Mouse (Mus musculus) neural tube, embryonic 15.5 days (tissue): Measurements from ENCODE around the gene H2-Ab1. TPM values are rescaled to one million over a fixed set of nuclear protein-coding genes. Genes with fewer than 3 reads are reported as not detected.
"Not testable (repeated sequence)": the region's sequence is repeated elsewhere in the genome, so short reads cannot be mapped to it uniquely, and the experiment has no call there.

Experiments used
- ATAC-seq: fragments of 200-750 bp; cut with Nextera tagmentation; 2 replicates; pipeline ENCODE4 v1.8.0; 2017; ENCODE audit warnings: mild to moderate bottlenecking, moderate TSS enrichment, moderate library complexity; ENCODE audit not compliant: low FRiP score
- H3K27ac ChIP-seq: fragments of 300-500 bp; sonication (generic); replicated peaks from 2 replicates; pipeline ENCODE4 v1.5.1; 2015; ENCODE audit warnings: mild to moderate bottlenecking, inconsistent platforms
- H3K27me3 ChIP-seq: fragments of 300-500 bp; sonication (generic); replicated peaks from 2 replicates; pipeline ENCODE4 v1.6.1; 2015; ENCODE audit warnings: inconsistent platforms
- H3K36me3 ChIP-seq: fragments of 300-500 bp; sonication (generic); 2 replicates; pipeline ENCODE4 v1.6.1; 2015; ENCODE audit warnings: inconsistent platforms
- H3K4me1 ChIP-seq: fragments of 300-500 bp; sonication (generic); 2 replicates; pipeline ENCODE4 v1.6.1; 2015; ENCODE audit warnings: inconsistent platforms
- H3K4me2 ChIP-seq: fragments of 300-500 bp; sonication (generic); 2 replicates; pipeline ENCODE4 v1.6.1; 2015; ENCODE audit warnings: inconsistent platforms, mild to moderate bottlenecking, moderate library complexity
- H3K4me3 ChIP-seq: fragments of 300-500 bp; sonication (generic); replicated peaks from 2 replicates; pipeline ENCODE4 v1.5.1; 2015; ENCODE audit warnings: mild to moderate bottlenecking, inconsistent platforms
- H3K9ac ChIP-seq: fragments of 300-500 bp; sonication (generic); replicated peaks from 2 replicates; pipeline ENCODE4 v1.6.1; 2015; ENCODE audit warnings: mild to moderate bottlenecking, inconsistent platforms
- H3K9me3 ChIP-seq: fragments of 300-500 bp; sonication (generic); replicated peaks from 2 replicates; pipeline ENCODE4 v1.6.1; 2016; ENCODE audit warnings: inconsistent platforms
- WGBS: fragments of 180-500 bp; shearing (Covaris S2); methylation state at CpG from one replicate; pipeline ENCODE4 v1.1.7; 2015; ENCODE audit warnings: mixed read lengths; 5-methylcytosine and 5-hydroxymethylcytosine counted together
- polyA plus RNA-seq: library from polyadenylated mRNA; unstranded; fragments of >200 nt; fragmentation: Nextera tagmentation; extraction: Ambion mirVana; gene quantifications from 2 replicates; pipeline ENCODE4 v1.2.1, GENCODE M21; 2015

Gene H2-Ab1
- polyA plus RNA-seq, 1 experiment from 2014 or later = 1.4 TPM

GRCm38 (mm10) chr17:34219096-34219495, 38.4 kb upstream of the H2-Ab1 start:
- not testable (repeated sequence) for H3K9me3 ChIP-seq, H3K9ac ChIP-seq, H3K4me1 ChIP-seq, H3K36me3 ChIP-seq, H3K4me3 ChIP-seq, H3K27ac ChIP-seq, ATAC-seq, H3K4me2 ChIP-seq
- peaks cover 10% of the 10 kb centered on the region for H3K27me3 ChIP-seq
- 90% methylated on average over 7 of the region's 11 CpGs for WGBS

- not testable (repeated sequence) for H3K4me3 ChIP-seq, ATAC-seq, H3K27me3 ChIP-seq, H3K9ac ChIP-seq, H3K9me3 ChIP-seq, H3K36me3 ChIP-seq, H3K4me2 ChIP-seq, H3K27ac ChIP-seq, H3K4me1 ChIP-seq
- 96% methylated on average over 3 of the region's 7 CpGs for WGBS
These were observed 37.7 kb upstream of the H2-Ab1 start for GRCm38 (mm10) chr17:34219801-34220200.

- H3K4me3 ChIP-seq, H3K4me1 ChIP-seq, ATAC-seq, H3K36me3 ChIP-seq, H3K27me3 ChIP-seq, H3K9me3 ChIP-seq, H3K27ac ChIP-seq, H3K4me2 ChIP-seq, H3K9ac ChIP-seq: not testable (repeated sequence)
- 98% methylated on average over 6 of the region's 16 CpGs for WGBS
These were observed 37.1 kb upstream of the H2-Ab1 start for GRCm38 (mm10) chr17:34220401-34220800.

DNA sequence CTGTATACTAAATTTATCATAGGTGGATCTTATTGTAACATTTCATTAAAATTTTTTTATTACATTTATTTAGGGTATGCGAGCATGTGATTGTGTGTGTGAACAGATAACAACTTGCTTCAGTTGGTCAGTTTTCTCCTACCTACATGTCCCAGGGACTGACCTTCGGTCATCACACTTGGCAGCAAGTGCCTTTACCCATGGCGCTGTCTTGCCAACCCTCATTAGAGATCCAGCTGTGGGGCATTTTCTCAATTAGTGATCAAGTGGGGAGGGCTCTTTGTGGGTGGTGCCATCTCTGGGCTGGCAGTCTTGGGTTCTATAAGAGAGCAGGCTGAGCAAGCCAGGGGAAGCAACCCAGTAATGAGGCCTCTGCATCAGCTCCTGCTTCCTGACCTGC, 32.7 kb upstream of the H2-Ab1 start:
- WGBS = 94% methylated on average over 3 of the region's 3 CpGs
- Histone ChIP-seq H3K4me1 (no peaks in the 10 kb centered on the region), H3K27me3 (no peaks in the 10 kb centered on the region), H3K4me3 (no peak overlapping the region), H3K27ac (no peak overlapping the region), H3K9ac (no peak overlapping the region), H3K4me2 (no peak overlapping the region), H3K9me3 (no peaks in the 10 kb centered on the region), H3K36me3 (no peaks in the 10 kb centered on the region)
- no peak for ATAC-seq

GRCm38 (mm10) chr17:34225426-34225825, 32.1 kb upstream of the H2-Ab1 start:
- no peaks in the 10 kb centered on the region for H3K9me3 ChIP-seq
- no peaks in the 10 kb centered on the region for H3K36me3 ChIP-seq
- no peak overlapping the region for H3K4me3 ChIP-seq
- no peak overlapping the region for H3K27ac ChIP-seq
- no peak overlapping the region for H3K9ac ChIP-seq
- no peak overlapping the region for H3K4me2 ChIP-seq
- no peak for ATAC-seq
- no peaks in the 10 kb centered on the region for H3K27me3 ChIP-seq
- 95% methylated on average over 8 of the region's 8 CpGs for WGBS
- H3K4me1 ChIP-seq = no peaks in the 10 kb centered on the region

DNA sequence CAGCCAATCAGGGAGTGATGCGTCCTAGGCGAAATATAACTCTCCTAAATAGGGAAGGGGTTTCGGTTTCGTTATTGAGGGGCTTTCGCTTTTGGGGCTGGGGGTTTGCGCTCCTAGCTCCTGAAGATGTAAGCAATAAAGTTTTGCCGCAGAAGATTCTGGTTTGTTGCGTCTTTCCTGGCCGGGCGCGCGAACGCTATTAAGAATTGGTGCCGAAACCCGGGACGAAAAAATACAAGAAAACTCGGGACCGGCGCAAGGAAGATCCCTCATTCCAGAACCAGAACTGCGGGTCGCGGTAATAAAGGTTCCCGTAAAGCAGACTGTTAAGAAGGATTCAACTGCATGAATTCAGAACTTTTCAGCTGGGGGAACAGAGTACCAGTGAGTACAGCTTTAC, 31.6 kb upstream of the H2-Ab1 start:
- H3K9ac ChIP-seq, H3K9me3 ChIP-seq, H3K36me3 ChIP-seq, H3K4me2 ChIP-seq, H3K4me3 ChIP-seq, H3K27me3 ChIP-seq, H3K27ac ChIP-seq, ATAC-seq, H3K4me1 ChIP-seq: not testable (repeated sequence)
- WGBS = 96% methylated on average over 14 of the region's 23 CpGs

DNA sequence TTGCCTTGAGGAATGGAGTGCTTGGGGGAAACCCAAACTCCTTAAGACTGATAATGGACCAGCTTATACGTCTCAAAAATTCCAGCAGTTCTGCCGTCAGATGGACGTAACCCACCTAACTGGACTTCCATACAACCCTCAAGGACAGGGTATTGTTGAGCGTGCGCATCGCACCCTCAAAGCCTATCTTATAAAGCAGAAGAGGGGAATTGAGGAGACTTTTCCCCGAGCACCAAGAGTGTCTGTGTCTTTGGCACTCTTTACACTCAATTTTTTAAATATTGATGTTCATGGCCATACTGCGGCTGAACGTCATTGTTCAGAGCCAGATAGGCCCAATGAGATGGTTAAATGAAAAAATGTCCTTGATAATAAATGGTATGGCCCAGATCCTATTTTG, 26.5 kb upstream of the H2-Ab1 start:
- not testable (repeated sequence) for ATAC-seq, H3K27me3 ChIP-seq, H3K4me1 ChIP-seq, H3K27ac ChIP-seq, H3K9me3 ChIP-seq, H3K4me2 ChIP-seq, H3K9ac ChIP-seq, H3K4me3 ChIP-seq, H3K36me3 ChIP-seq
- 98% methylated on average over 9 of the region's 9 CpGs for WGBS

DNA sequence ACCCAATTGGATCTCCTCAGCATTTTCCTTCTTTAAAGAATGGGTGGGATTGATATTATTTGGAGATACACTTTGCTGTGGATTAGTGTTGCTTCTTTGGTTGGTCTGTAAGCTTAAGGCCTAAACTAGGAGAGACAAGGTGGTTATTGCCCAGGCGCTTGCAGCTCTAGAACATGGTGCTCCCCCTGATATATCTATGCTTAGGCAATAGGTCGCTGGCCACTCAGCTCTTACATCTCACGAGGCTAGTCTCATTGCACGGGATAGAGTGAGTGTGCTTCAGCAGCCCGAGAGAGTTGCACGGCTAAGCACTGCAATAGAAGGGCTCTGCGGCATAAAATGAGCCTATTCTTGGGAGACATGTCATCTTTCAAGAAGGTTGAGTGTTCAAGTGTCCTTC, 25.5 kb upstream of the H2-Ab1 start:
- not testable (repeated sequence) for H3K4me2 ChIP-seq, H3K4me3 ChIP-seq, H3K36me3 ChIP-seq, H3K4me1 ChIP-seq, H3K9ac ChIP-seq, H3K27me3 ChIP-seq, ATAC-seq, H3K9me3 ChIP-seq, H3K27ac ChIP-seq
- 78% methylated on average over 6 of the region's 7 CpGs for WGBS

- no peaks in the 10 kb centered on the region for H3K27me3 ChIP-seq
- ATAC-seq = no peak; the same call in 1 of the 2 replicates
- H3K4me1 ChIP-seq = no peaks in the 10 kb centered on the region
- H3K4me3 ChIP-seq = no peak overlapping the region
- H3K9me3 ChIP-seq = no peaks in the 10 kb centered on the region
- no peak overlapping the region for H3K9ac ChIP-seq
- H3K27ac ChIP-seq = no peak overlapping the region
- H3K36me3 ChIP-seq = no peaks in the 10 kb centered on the region
- WGBS = 57% methylated on average over 9 of the region's 9 CpGs
- H3K4me2 ChIP-seq = no peak overlapping the region
These were observed 22.6 kb upstream of the H2-Ab1 start for GRCm38 (mm10) chr17:34234926-34235325.

DNA sequence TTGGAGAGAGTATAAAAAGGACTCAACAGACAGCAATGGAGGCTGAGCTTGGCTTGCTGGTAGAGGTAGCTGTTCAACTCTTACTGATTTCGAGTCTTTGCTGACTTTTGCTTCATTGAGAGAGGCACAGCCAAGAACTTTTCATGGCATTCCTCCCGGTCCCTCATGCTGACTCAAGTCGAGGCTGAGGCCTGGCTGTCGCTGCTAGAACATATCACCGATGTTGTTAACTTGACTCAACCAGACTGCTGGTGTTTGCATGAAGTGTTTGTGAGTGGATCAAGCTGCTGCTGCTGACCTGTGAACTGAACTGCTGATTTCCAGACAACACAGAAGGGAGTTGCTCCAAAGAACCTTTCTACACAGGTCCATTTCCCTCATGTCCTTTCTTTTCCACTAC, 20.8 kb upstream of the H2-Ab1 start:
- H3K4me1 ChIP-seq = no peaks in the 10 kb centered on the region
- H3K36me3 ChIP-seq = no peaks in the 10 kb centered on the region
- 87% methylated on average over 5 of the region's 5 CpGs for WGBS
- no peak overlapping the region for H3K9ac ChIP-seq
- no peak overlapping the region for H3K4me3 ChIP-seq
- no peak for ATAC-seq
- no peaks in the 10 kb centered on the region for H3K27me3 ChIP-seq
- no peak overlapping the region for H3K27ac ChIP-seq
- H3K4me2 ChIP-seq = no peak overlapping the region
- no peaks in the 10 kb centered on the region; the same call in 1 of the 2 replicates for H3K9me3 ChIP-seq

GRCm38 (mm10) chr17:34237741-34238140, 19.7 kb upstream of the H2-Ab1 start:
- Histone ChIP-seq H3K4me3 (no peak overlapping the region), H3K9me3 (no peaks in the 10 kb centered on the region; the same call in 1 of the 2 replicates), H3K36me3 (no peaks in the 10 kb centered on the region), H3K9ac (no peak overlapping the region), H3K4me2 (no peak overlapping the region), H3K27ac (no peak overlapping the region), H3K4me1 (no peaks in the 10 kb centered on the region), H3K27me3 (no peaks in the 10 kb centered on the region)
- ATAC-seq = no peak
- WGBS = 82% methylated on average over 3 of the region's 3 CpGs

GRCm38 (mm10) chr17:34238706-34239105, 18.8 kb upstream of the H2-Ab1 start, which contains the start of gene H2-Ob:
TSS of gene H2-Ob (plus strand) at chr17:34238903.
- Histone ChIP-seq H3K4me1 (no peaks in the 10 kb centered on the region), H3K36me3 (no peaks in the 10 kb centered on the region), H3K27me3 (no peaks in the 10 kb centered on the region), H3K4me2 (no peak within 1 kb of the TSS), H3K27ac (no peak within 1 kb of the TSS), H3K4me3 (no peak within 1 kb of the TSS), H3K9me3 (no peaks in the 10 kb centered on the region; the same call in 1 of the 2 replicates), H3K9ac (no peak within 1 kb of the TSS)
- ATAC-seq = no peak
- WGBS = 73% methylated on average over 3 of the region's 3 CpGs

- H3K4me3 ChIP-seq = no peak overlapping the region
- WGBS = 69% methylated on average over 10 of the region's 10 CpGs
- no peaks in the 10 kb centered on the region; the same call in 1 of the 2 replicates for H3K9me3 ChIP-seq
- no peak for ATAC-seq
- H3K27ac ChIP-seq = no peak overlapping the region
- H3K36me3 ChIP-seq = no peaks in the 10 kb centered on the region
- no peaks in the 10 kb centered on the region for H3K27me3 ChIP-seq
- H3K4me2 ChIP-seq = no peak overlapping the region
- no peak overlapping the region for H3K9ac ChIP-seq
- H3K4me1 ChIP-seq = no peaks in the 10 kb centered on the region
These were observed 17.9 kb upstream of the H2-Ab1 start for GRCm38 (mm10) chr17:34239601-34240041.
